In the genomic region with DNA sequence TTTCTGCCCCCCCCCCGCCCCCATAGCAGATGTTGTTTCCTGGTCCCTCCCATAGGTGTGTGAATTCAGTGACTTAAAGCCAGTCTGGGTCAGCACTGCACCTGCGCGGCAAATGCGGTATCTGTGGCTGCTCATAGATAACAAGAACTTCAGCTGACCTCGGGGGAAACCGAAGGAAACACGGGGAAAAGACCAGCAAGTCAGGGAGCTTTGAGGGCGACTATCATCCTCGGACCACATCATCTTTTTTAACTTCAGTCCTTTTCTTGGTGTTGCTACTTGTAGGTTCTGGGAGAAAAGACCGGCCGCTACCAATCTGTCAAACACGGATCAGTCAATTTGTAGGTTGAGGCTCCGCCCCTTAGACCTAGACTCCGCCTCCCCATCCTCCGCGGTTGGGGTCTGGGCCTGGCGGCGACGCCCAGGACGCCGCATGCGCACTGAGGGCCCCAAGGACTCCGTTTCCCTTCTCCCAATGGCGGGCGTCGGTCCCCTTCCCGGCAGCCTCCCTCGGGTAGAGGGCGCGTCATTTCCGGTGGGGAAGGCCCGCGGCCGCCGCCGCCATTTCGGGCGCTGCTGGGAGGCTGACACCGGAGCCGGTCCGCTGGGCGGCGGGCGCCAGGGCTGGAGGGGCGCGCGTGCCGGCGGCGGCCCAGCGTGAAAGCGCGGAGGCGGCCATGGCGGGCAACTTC, we compare ENCODE assay signal across 8 mouse cellular contexts. TPM values are rescaled to one million over a fixed set of nuclear protein-coding genes. Genes with fewer than 3 reads are reported as not detected.
DNase-seq lines count a peak whose midpoint lies in the region; ATAC-seq and TF ChIP-seq lines count a peak whose summit lies in the region.

A gene (plus strand): TSS at position 513 of the 692 bp plus-strand sequence.

- peaks cover 9% of the 10 kb centered on the region for H3K4me1 ChIP-seq in embryonic facial prominence, embryonic 14.5 days (ENCODE audit: control insufficient read depth, insufficient read depth, low read length)
- H3K4me1 ChIP-seq in limb, embryonic 14.5 days (ENCODE audit: control insufficient read depth, insufficient read depth, low read length), result peaks cover 14% of the 10 kb centered on the region
- H3K4me1 ChIP-seq in midbrain, postnatal 0 days (ENCODE audit: insufficient read depth, low read length), result peaks cover 10% of the 10 kb centered on the region

- DNase-seq in 3T3-L1 (ENCODE audit: low read depth, low spot score), result peak; percentile 97
- peak; percentile 96 to 97 for DNase-seq in adrenal gland, postnatal 4 days (ENCODE audit: low spot score in 2 of 2)
- peak; percentile 99 for DNase-seq in embryonic facial prominence, embryonic 14.5 days (ENCODE audit: low spot score)
- DNase-seq in heart, adult 8-10 months (ENCODE audit: low spot score), result peak; percentile 98
- peak; percentile 99 for DNase-seq in kidney, adult 9 months
- peak; percentile 98 for DNase-seq in limb, embryonic 14.5 days (ENCODE audit: low spot score)
- peak; percentile 98 for DNase-seq in midbrain, postnatal 0 days (ENCODE audit: low spot score)
- DNase-seq in spleen, postnatal 14 days (ENCODE audit: low spot score in 2 of 2), result peak; percentile 99

- no peaks in the 10 kb centered on the region for H3K27me3 ChIP-seq in embryonic facial prominence, embryonic 14.5 days (replicated peaks; ENCODE audit: control insufficient read depth, insufficient read depth, low read length)
- H3K27me3 ChIP-seq in limb, embryonic 14.5 days (ENCODE audit: control insufficient read depth, insufficient read depth, low read length), result no peaks in the 10 kb centered on the region
- H3K27me3 ChIP-seq in midbrain, postnatal 0 days (ENCODE audit: insufficient read depth, low read length), result no peaks in the 10 kb centered on the region

- peak within 1 kb of the TSS; percentile 99 for H3K4me3 ChIP-seq in embryonic facial prominence, embryonic 14.5 days (ENCODE audit: low read depth, low read length)
- peak within 1 kb of the TSS; percentile 96 for H3K4me3 ChIP-seq in limb, embryonic 14.5 days (replicated peaks; ENCODE audit: low read length)
- peak within 1 kb of the TSS; percentile 98 for H3K4me3 ChIP-seq in midbrain, postnatal 0 days (ENCODE audit: low read depth, low read length)

- TF ChIP-seq CTCF in midbrain, postnatal 0 days (IDR thresholded peaks at IDR 0.05), result no peak; the same call in 1 of the 2 replicates

- H3K4me2 ChIP-seq in embryonic facial prominence, embryonic 14.5 days (ENCODE audit: low read depth, low read length), result peak within 1 kb of the TSS; percentile 75
- peak within 1 kb of the TSS; percentile 67 for H3K4me2 ChIP-seq in limb, embryonic 14.5 days (replicated peaks; ENCODE audit: low read depth, low read length, severe bottlenecking)
- peak within 1 kb of the TSS; percentile 60 for H3K4me2 ChIP-seq in midbrain, postnatal 0 days (ENCODE audit: low read depth, low read length, poor library complexity, severe bottlenecking)

- under 1% methylated on average over 28 of the region's 55 CpGs for WGBS in embryonic facial prominence, embryonic 14.5 days
- 1% methylated on average over 37 of the region's 55 CpGs for WGBS in limb, embryonic 14.5 days
- whole genome bisulfite sequencing in midbrain, postnatal 0 days, result 0% methylated on average over 55 of the region's 55 CpGs

- H3K9ac ChIP-seq in embryonic facial prominence, embryonic 14.5 days (ENCODE audit: low read depth, low read length), result peak within 1 kb of the TSS; percentile 97
- H3K9ac ChIP-seq in limb, embryonic 14.5 days (ENCODE audit: low read depth, low read length, severe bottlenecking), result peak within 1 kb of the TSS; percentile 88
- H3K9ac ChIP-seq in midbrain, postnatal 0 days (replicated peaks; ENCODE audit: low read length, poor library complexity, severe bottlenecking), result peak within 1 kb of the TSS; percentile 90

- peak; percentile 97 for ATAC-seq in embryonic facial prominence, embryonic 14.5 days (ENCODE audit: low read depth)
- peak; percentile 97 for ATAC-seq in limb, embryonic 14.5 days (ENCODE audit: low FRiP score, low read depth)
- ATAC-seq in midbrain, postnatal 0 days (ENCODE audit: low FRiP score), result peak; percentile 98

- no peaks in the 10 kb centered on the region for H3K9me3 ChIP-seq in embryonic facial prominence, embryonic 14.5 days (ENCODE audit: control insufficient read depth, low read length)
- H3K9me3 ChIP-seq in limb, embryonic 14.5 days (ENCODE audit: control insufficient read depth, low read length), result no peaks in the 10 kb centered on the region
- no peaks in the 10 kb centered on the region for H3K9me3 ChIP-seq in midbrain, postnatal 0 days (ENCODE audit: low read length)

- peak within 1 kb of the TSS; percentile 96 for H3K27ac ChIP-seq in embryonic facial prominence, embryonic 14.5 days (replicated peaks; ENCODE audit: low read depth, low read length)
- H3K27ac ChIP-seq in limb, embryonic 14.5 days (replicated peaks; ENCODE audit: low read depth, low read length), result peak within 1 kb of the TSS; percentile 86
- peak within 1 kb of the TSS; percentile 95 for H3K27ac ChIP-seq in midbrain, postnatal 0 days (ENCODE audit: low read depth, low read length)

- peak; percentile 75; the same call in 1 of the 2 replicates for TF ChIP-seq POLR2A in limb, embryonic 14.5 days (IDR thresholded peaks at IDR 0.05; ENCODE audit: borderline replicate concordance, extremely low read depth, insufficient read depth, insufficient read length)

- peaks cover 11% of the 10 kb centered on the region for H3K36me3 ChIP-seq in embryonic facial prominence, embryonic 14.5 days (ENCODE audit: control insufficient read depth, insufficient read depth, low read length)
- H3K36me3 ChIP-seq in limb, embryonic 14.5 days (ENCODE audit: control insufficient read depth, insufficient read depth, low read length), result peaks cover 14% of the 10 kb centered on the region
- no peaks in the 10 kb centered on the region for H3K36me3 ChIP-seq in midbrain, postnatal 0 days (ENCODE audit: insufficient read depth, low read length)

RNA-seq across cellular contexts. Expression of the gene that starts here (rescaled TPM):
- total RNA-seq in adrenal gland, postnatal 4 days (2021), result 100 to 1,000 TPM; 106 to 108 TPM
- 106 TPM in 2 replicates for polyA plus RNA-seq in embryonic facial prominence, embryonic 14.5 days (2014; fragmentation: Nextera tagmentation; extraction: Ambion mirVana)
- 10 to 100 TPM; 73.0 to 84.5 (median 75.2) TPM for total RNA-seq in heart, adult 8-10 months (2022)
- polyA plus RNA-seq in limb, embryonic 14.5 days (2012; rRNA removed), result 78.2 and 84.3 TPM in 2 replicates
- polyA plus RNA-seq in limb, embryonic 14.5 days (2014; fragmentation: Nextera tagmentation; extraction: Ambion mirVana), result 103 and 110 TPM in 2 replicates
- total RNA-seq in midbrain, postnatal 0 days (2014; rRNA removed), result 79.5 and 90.1 TPM in 2 replicates
- polyA plus RNA-seq in midbrain, postnatal 0 days (2015; fragmentation: Nextera tagmentation; extraction: Ambion mirVana), result 71.6 and 75.0 TPM in 2 replicates

Comparison
In these comparisons a context has a peak if more than half of its experiments do, and no peak if none do; other contexts are left out.
1. Peak in every context shown above with its lines: DNase-seq, ATAC-seq, H3K4me3 ChIP-seq and H3K27ac ChIP-seq.